Mouse (Mus musculus) gastrocnemius, postnatal 14 days (tissue): ENCODE results near the gene Rnf157. TPM values are rescaled to one million over a fixed set of nuclear protein-coding genes. Genes with fewer than 3 reads are reported as not detected.

Source experiments
- DNase-seq: peaks from one replicate; pipeline ENCODE4 v3.0.0; 2021; ENCODE audit warnings: mixed read lengths
- intact Hi-C: fragments of 180-260 bp; cut with DNase I; formaldehyde crosslinking; loops from one replicate; pipeline ENCODE4 v1.15.1; 2025; ENCODE audit warnings: low total_unique reads
- long read RNA-seq, 2 experiments: library from polyadenylated mRNA; stranded (forward); transcript quantifications; one replicate each; pipeline ENCODE4 v2.0.0; 2021
- total RNA-seq, 2 experiments: library from RNA; stranded (reverse); gene quantifications; 2 replicates each; pipeline ENCODE4 v1.2.3; 2021

Gene Rnf157
- total RNA-seq = 10 to 100 TPM; 38.3 to 48.7 TPM
- long read RNA-seq, experiment 1, full-length matches to known transcripts = 21 of 50 reads
- long read RNA-seq, experiment 1, partial matches to known transcripts = 20 of 50 reads
- long read RNA-seq, experiment 1, other reads (novel, unspliced or antisense) = 9 of 50 reads
- long read RNA-seq, experiment 2, full-length matches to known transcripts = 26 of 76 reads
- long read RNA-seq, experiment 2, partial matches to known transcripts = 38 of 76 reads
- long read RNA-seq, experiment 2, other reads (novel, unspliced or antisense) = 12 of 76 reads

DNA sequence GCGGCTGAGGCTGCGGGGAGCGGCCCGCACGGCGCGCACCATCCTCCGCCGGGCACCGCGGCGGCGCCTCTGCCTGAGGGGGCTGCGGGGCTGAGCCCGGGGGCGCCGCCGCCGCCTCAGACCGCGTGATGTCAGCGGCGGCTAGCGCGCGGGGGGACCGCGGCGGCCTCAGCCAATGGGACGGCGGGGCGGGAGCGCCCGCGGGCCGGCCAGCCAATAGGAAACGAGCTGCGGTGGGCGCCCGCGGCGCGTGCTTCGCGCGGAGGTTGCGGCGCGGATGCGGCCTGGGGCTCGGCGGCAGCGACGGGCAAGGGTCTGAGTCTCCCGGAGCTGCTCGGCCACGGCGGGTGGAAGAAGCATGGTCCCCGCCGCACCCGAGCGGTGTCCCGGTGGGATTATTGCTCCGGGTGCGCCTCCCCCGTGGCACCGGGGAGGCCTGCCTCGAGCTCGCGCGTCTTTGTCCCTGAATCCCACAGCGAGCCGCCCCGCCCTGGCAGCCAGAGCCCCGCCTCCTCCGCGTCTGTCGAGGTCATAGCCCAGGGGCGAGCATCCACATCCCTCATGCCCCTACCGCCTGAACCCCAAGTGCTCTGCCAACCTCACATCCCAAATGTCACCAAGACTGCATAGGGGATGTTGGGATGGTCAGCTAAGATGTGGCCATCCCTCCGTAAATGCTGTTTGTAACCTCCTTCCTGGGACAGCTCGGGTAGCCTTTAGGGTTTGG lies at the start of gene Rnf157:
Gene Rnf157 (minus strand): TSS at position 129 of the 727 bp plus-strand sequence.
- intact Hi-C loops = no loop called here
- peak; percentile 83 for DNase-seq

- intact Hi-C loops = loop anchor here (5.0 kb wide), 1 partner anchor 232 kb away; no protein-coding TSS in a partner anchor
- no peak for DNase-seq
Observed at GRCm38 (mm10) chr11:116459786-116460185, 47.0 kb upstream of the Rnf157 start.

DNA sequence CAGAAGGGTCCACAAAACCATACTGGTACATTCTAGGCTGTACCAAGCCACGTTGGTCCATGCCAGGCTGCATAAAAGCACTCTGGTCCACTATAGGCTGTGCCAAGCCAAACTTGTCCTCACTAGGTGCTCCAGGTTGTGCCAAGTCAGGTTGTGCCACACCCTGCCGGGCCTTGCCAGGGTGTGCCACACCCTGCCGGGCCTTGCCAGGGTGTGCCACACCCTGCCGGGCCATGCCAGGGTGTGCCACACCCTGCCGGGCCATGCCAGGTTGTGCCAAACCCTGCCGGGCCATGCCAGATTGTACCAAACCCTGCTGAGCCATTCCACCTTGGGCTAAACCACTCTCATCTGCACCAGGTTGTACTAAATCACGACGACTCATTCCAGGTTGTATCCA lies 43.4 kb upstream of the Rnf157 start:
- DNase-seq = no peak
- intact Hi-C loops = no loop called here

GRCm38 (mm10) chr11:116453889-116454288 lies 41.1 kb upstream of the Rnf157 start:
- intact Hi-C loops = no loop called here
- DNase-seq = no peak

- DNase-seq = no peak
Observed at GRCm38 (mm10) chr11:116449341-116449740, 36.5 kb upstream of the Rnf157 start.

DNA sequence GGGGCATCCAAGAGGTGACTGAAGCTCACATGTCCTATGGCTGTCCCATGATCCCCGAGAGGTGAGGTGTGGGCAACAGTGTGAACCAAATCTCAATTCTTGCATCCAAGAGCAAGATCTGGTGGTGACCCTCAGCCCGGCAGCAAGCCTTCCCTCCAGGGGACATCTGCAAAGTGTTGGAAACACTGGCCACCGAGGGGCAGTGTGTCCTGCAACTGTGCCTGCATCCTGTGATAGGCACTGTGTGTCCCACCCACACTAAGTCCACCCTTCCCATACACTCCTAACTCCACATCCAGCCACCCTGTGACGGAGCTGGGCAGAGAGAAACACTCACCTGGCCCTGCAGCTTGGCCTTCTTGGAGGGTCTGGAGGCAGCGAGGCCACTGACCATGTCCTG lies 35.0 kb upstream of the Rnf157 start:
- intact Hi-C loops = loop anchor here (2.0 kb wide), 1 partner anchor 129 kb away; no protein-coding TSS in a partner anchor
- no peak for DNase-seq

More at GRCm38 (mm10) chr11:116449341-116449740, 36.5 kb upstream of the Rnf157 start:
- intact Hi-C loops = no loop called here

- no peak for DNase-seq
- intact Hi-C loops = loop anchor here (2.0 kb wide), 1 partner anchor 128 kb away; no protein-coding TSS in a partner anchor
Observed at GRCm38 (mm10) chr11:116446308-116446887, 33.6 kb upstream of the Rnf157 start.

GRCm38 (mm10) chr11:116445596-116446307 lies 32.9 kb upstream of the Rnf157 start:
- intact Hi-C loops = loop anchor here (2.0 kb wide), 1 partner anchor 127 kb away; no protein-coding TSS in a partner anchor
- DNase-seq = peak; percentile 91

DNA sequence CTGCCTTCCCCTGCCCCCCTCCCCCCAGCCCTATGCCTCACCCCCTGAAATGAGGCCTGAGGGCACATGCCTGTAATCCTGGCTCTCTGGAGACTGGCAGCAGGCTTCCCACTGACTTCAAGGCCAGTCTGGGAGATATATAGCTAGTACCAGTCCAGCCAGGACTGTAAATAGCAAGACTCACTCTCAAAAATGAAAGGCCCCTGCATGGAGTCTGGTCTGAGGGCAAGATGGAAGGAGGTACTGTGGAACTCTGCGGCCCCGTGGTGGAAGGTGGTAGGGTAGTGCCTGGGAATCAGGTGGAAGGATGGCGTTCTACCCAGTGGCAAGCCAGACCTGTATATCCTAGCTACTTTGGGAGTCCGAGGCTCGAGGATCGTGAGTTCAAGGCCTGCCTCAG lies 31.1 kb upstream of the Rnf157 start:
- no peak for DNase-seq
- intact Hi-C loops = loop anchor here (5.0 kb wide), 1 partner anchor 42 kb away; no protein-coding TSS in a partner anchor

GRCm38 (mm10) chr11:116443311-116443710 lies 30.5 kb upstream of the Rnf157 start:
- no peak for DNase-seq
- intact Hi-C loops = loop anchor here (5.0 kb wide), 1 partner anchor 41 kb away; no protein-coding TSS in a partner anchor

- peak; percentile 36 for DNase-seq
- intact Hi-C loops = loop anchor here (5.0 kb wide), 1 partner anchor 41 kb away; no protein-coding TSS in a partner anchor
Observed at GRCm38 (mm10) chr11:116442867-116443177, 30.0 kb upstream of the Rnf157 start.

GRCm38 (mm10) chr11:116442129-116442866 lies 29.5 kb upstream of the Rnf157 start:
- intact Hi-C loops = loop anchor here (5.0 kb wide), 1 partner anchor 40 kb away; no protein-coding TSS in a partner anchor
- no peak for DNase-seq

- DNase-seq = peak; percentile 33
- intact Hi-C loops = loop anchor here (5.0 kb wide), 1 partner anchor 38 kb away; no protein-coding TSS in a partner anchor
Observed at GRCm38 (mm10) chr11:116440408-116441068, 27.7 kb upstream of the Rnf157 start.

DNA sequence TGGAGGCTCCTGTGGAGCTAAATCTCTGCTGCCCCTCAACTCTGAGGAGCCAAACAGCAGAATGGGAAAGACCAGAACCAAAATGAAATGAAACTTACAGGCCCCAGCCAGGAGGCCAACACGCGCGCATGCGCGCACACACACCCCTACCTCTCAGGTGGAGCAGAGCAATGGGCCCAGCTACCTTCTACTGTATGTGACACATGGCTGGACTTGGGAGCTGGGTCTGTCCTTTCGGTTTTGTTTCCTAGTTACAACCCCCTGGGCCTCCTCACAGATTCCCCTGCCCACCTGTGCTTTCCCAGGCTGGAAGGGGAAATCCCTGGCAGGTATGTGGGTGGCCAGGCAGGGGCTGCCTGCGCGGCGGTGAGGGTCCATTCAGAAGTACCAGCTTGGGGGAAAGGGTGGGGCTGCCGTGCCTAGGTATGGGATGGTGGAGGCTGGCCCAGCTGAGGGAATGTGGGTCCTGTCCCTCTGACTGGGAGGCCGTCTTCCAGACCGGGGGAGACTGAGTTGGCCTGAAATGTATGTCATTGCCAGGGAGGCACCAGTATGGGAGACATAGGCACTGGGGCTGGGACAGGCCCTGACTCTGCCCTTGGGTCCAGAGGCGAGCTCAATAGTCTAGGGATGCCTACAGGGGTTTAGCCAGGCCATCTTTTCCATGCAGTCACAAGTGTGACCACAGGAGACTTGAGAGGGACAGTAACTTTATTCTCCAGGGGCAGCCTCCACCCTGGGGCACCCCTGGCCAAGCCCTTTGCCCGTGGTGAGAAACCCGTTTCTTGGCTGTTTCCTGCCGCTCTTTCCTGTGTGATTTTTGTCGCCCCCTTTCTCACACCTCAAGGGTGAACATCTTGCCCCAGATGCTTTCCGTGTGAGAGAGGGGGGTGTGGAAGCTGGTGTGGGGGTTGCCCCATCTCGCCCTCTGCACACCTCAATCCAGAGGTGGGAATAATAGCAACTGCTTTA lies 26.7 kb upstream of the Rnf157 start:
- intact Hi-C loops = loop anchor here (5.0 kb wide), 1 partner anchor 37 kb away; no protein-coding TSS in a partner anchor
- DNase-seq = no peak

DNA sequence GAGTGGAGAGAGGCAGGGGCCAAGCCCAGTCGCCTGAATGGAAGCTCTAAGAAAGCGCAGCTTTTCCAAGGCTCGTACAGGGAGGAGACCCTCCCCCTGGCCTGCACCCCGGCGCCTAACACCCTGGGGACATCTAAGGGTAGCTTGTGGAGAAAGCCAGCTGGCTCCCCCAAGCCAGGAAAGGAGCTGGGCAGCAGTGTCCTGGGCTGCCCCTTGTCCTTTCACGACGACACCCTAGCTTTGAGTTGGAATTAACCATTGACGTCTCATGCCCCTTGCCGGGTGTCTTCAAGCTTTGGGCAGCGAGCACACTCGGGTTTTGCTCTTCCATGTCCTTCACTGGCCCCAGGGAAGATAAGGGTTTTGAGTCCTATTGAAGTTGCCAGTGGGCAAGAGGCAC lies 24.7 kb upstream of the Rnf157 start:
- intact Hi-C loops = no loop called here
- peak; percentile 40 for DNase-seq

DNA sequence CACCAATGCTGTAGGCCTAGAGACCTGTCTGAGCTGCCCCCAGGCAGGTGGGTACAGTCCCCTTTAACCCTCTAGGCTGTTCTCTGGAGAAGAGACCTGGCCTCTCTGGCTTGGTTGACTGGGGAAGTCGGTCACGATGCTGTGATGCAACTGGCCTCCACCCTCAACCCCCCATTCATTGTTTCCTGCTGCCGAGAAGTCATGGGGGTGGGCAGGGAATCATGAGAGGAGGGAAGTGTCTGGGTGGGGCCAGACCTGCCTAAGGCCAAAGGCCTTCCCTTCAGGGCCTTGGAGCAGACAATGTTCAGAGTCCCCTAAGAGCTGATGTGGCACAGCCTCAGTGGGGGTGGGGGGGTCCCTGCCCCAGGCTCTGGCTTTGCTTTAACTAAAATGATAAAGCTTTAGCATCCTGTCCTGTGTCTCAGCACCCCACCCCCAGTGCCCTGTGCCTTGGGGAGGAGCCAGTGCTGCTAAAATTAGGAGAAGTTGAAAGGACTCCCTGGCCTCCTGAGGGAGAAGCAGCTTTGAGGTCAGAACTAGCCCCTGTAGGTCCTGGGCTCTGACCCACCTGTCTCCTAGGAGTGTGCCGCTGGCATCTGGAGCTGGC lies 24.0 kb upstream of the Rnf157 start:
- intact Hi-C loops = no loop called here
- DNase-seq = peak; percentile 65
